In genomic region chr17:26138901-26139381, GRCm38 (mm10) we compare ENCODE assay signal across 8 mouse cellular contexts. TPM values are rescaled to one million over a fixed set of nuclear protein-coding genes. Genes with fewer than 3 reads are reported as not detected.
DNase-seq lines count a peak whose midpoint lies in the region; ATAC-seq lines count a peak whose summit lies in the region.

No protein-coding gene starts in this region.

- H3K36me3 ChIP-seq in forebrain, embryonic 11.5 days (ENCODE audit: control insufficient read depth, insufficient read depth, low read length) = 0 out of 2 replicates have a peak, but pooled peaks cover 2% of the 10 kb centered on the region
- peaks cover 19% of the 10 kb centered on the region for H3K36me3 ChIP-seq in midbrain, embryonic 13.5 days

- H3K9me3 ChIP-seq in forebrain, embryonic 11.5 days (ENCODE audit: control insufficient read depth, low read length) = no peaks in the 10 kb centered on the region
- H3K9me3 ChIP-seq in midbrain, embryonic 13.5 days = no peaks in the 10 kb centered on the region

- peak overlapping the region; percentile 98 for H3K4me3 ChIP-seq in forebrain, embryonic 11.5 days (ENCODE audit: low read depth, low read length)
- peak overlapping the region; percentile 95 for H3K4me3 ChIP-seq in midbrain, embryonic 13.5 days (replicated peaks)

- H3K9ac ChIP-seq in forebrain, embryonic 11.5 days (ENCODE audit: low read length) = peak overlapping the region; percentile 94
- H3K9ac ChIP-seq in midbrain, embryonic 13.5 days (replicated peaks) = peak overlapping the region; percentile 99

- H3K27ac ChIP-seq in forebrain, embryonic 11.5 days (ENCODE audit: low read depth, low read length) = peak overlapping the region; percentile 82
- peak overlapping the region; percentile 95 for H3K27ac ChIP-seq in midbrain, embryonic 13.5 days

- DNase-seq in frontal cortex, postnatal 10 days (ENCODE audit: low spot score in 2 of 2) = no peak
- peak; percentile 37 for DNase-seq in spleen, postnatal 36 days (ENCODE audit: low spot score in 2 of 2)
- no peak for DNase-seq in spleen, adult 18-20 months
- peak; percentile 77 for DNase-seq in forebrain, embryonic 11.5 days (ENCODE audit: low spot score)
- DNase-seq in kidney, postnatal 25 days = peak; percentile 39 to 81
- DNase-seq in B cell, adult 2 months = no peak

- H3K4me1 ChIP-seq in forebrain, embryonic 11.5 days (replicated peaks; ENCODE audit: control insufficient read depth, insufficient read depth, low read length) = peaks cover 4% of the 10 kb centered on the region; the same call in 1 of the 2 replicates
- peaks cover 41% of the 10 kb centered on the region for H3K4me1 ChIP-seq in midbrain, embryonic 13.5 days (replicated peaks)

- WGBS in forebrain, embryonic 11.5 days = under 1% methylated on average over 57 of the region's 58 CpGs
- WGBS in midbrain, embryonic 13.5 days = under 1% methylated on average over 56 of the region's 58 CpGs

- ATAC-seq in frontal cortex, adult (ENCODE audit: low TSS enrichment) = peak; percentile 32
- ATAC-seq in forebrain, embryonic 11.5 days (replicated peaks; ENCODE audit: low FRiP score) = peak; percentile 68
- peak; percentile 74 for ATAC-seq in midbrain, embryonic 13.5 days

- no peaks in the 10 kb centered on the region for H3K27me3 ChIP-seq in forebrain, embryonic 11.5 days (ENCODE audit: control insufficient read depth, insufficient read depth, low read length)
- H3K27me3 ChIP-seq in midbrain, embryonic 13.5 days = peaks cover 17% of the 10 kb centered on the region; the same call in 1 of the 2 replicates

- peak overlapping the region; percentile 94 for H3K4me2 ChIP-seq in forebrain, embryonic 11.5 days (ENCODE audit: low read depth, low read length, severe bottlenecking)
- peak overlapping the region; percentile 79 for H3K4me2 ChIP-seq in midbrain, embryonic 13.5 days (replicated peaks)

RNA-seq across cellular contexts. Expression of gene Axin1, which starts 0.5 kb away (rescaled TPM):
- 19.1 and 24.9 TPM in 2 replicates for polyA plus RNA-seq in forebrain, embryonic 11.5 days (2014; fragmentation: Nextera tagmentation; extraction: Ambion mirVana)
- 17.3 and 21.6 TPM in 2 replicates for polyA plus RNA-seq in midbrain, embryonic 13.5 days (2015; fragmentation: Nextera tagmentation; extraction: Ambion mirVana)

RNA-seq across cellular contexts. Expression of gene Mrpl28, which starts 15.6 kb away (rescaled TPM):
- polyA plus RNA-seq in forebrain, embryonic 11.5 days (2014; fragmentation: Nextera tagmentation; extraction: Ambion mirVana) = 273 and 285 TPM in 2 replicates
- polyA plus RNA-seq in midbrain, embryonic 13.5 days (2015; fragmentation: Nextera tagmentation; extraction: Ambion mirVana) = 182 and 191 TPM in 2 replicates

RNA-seq across cellular contexts. Expression of gene Tmem8, which starts 25.8 kb away (rescaled TPM):
- 1.2 and 1.3 TPM in 2 replicates for polyA plus RNA-seq in forebrain, embryonic 11.5 days (2014; fragmentation: Nextera tagmentation; extraction: Ambion mirVana)
- 2.4 and 2.6 TPM in 2 replicates for polyA plus RNA-seq in midbrain, embryonic 13.5 days (2015; fragmentation: Nextera tagmentation; extraction: Ambion mirVana)

RNA-seq across cellular contexts. Expression of gene Nme4, which starts 43.5 kb away (rescaled TPM):
- polyA plus RNA-seq in forebrain, embryonic 11.5 days (2014; fragmentation: Nextera tagmentation; extraction: Ambion mirVana) = 74.6 and 89.6 TPM in 2 replicates
- polyA plus RNA-seq in midbrain, embryonic 13.5 days (2015; fragmentation: Nextera tagmentation; extraction: Ambion mirVana) = 31.8 and 36.8 TPM in 2 replicates

RNA-seq across cellular contexts. Expression of gene Decr2, which starts 48.8 kb away (rescaled TPM):
- 22.5 and 24.6 TPM in 2 replicates for polyA plus RNA-seq in forebrain, embryonic 11.5 days (2014; fragmentation: Nextera tagmentation; extraction: Ambion mirVana)
- 27.0 and 28.2 TPM in 2 replicates for polyA plus RNA-seq in midbrain, embryonic 13.5 days (2015; fragmentation: Nextera tagmentation; extraction: Ambion mirVana)

Comparison
In these comparisons a context has a peak if more than half of its experiments do, and no peak if none do; other contexts are left out.
1. DNase-seq: peak in spleen, postnatal 36 days (2 of 2), forebrain, embryonic 11.5 days (single experiment) and kidney, postnatal 25 days (2 of 2); none in frontal cortex, postnatal 10 days (0 of 2), spleen, adult 18-20 months (0 of 2) and B cell, adult 2 months (0 of 2).
2. Peak in every context shown above with its lines, with median percentiles within 50 percentile points of each other: ATAC-seq.